Mouse (Mus musculus) testis, adult 2 months (tissue): ENCODE results near the gene Cdkl3.

ENCODE experiments used
- CTCF ChIP-seq: fragments of 200-500 bp; IDR thresholded peaks from 2 replicates; pipeline ENCODE4 v1.5.1; 2012; ENCODE audit warnings: low read depth, mild to moderate bottlenecking, inconsistent platforms, low read length, moderate library complexity; ENCODE audit not compliant: control insufficient read depth, insufficient read depth, insufficient replicate concordance
- POLR2A ChIP-seq: fragments of 200-500 bp; IDR thresholded peaks from 2 replicates; pipeline ENCODE4 v1.6.1; 2012; ENCODE audit warnings: low read depth, mild to moderate bottlenecking, inconsistent platforms, low read length, moderate library complexity; ENCODE audit not compliant: control insufficient read depth

GRCm38 (mm10) chr11:52074626-52075470 lies 70.8 kb downstream of the Cdkl3 start:
- TF ChIP-seq POLR2A: no peak
- no peak for TF ChIP-seq CTCF
